Mouse (Mus musculus) embryonic facial prominence, embryonic 11.5 days (tissue): Measurements from ENCODE around the gene Ash1l. TPM values are rescaled to one million over a fixed set of nuclear protein-coding genes. Genes with fewer than 3 reads are reported as not detected.
"Not testable (repeated sequence)": the region's sequence is repeated elsewhere in the genome, so short reads cannot be mapped to it uniquely, and the experiment has no call there.

Experiments used
- ATAC-seq: fragments of 200-750 bp; cut with Nextera tagmentation; replicated peaks from 2 replicates; pipeline ENCODE4 v1.8.0; 2017; ENCODE audit warnings: low read depth; ENCODE audit not compliant: insufficient number of reproducible peaks, low FRiP score, low TSS enrichment
- DNase-seq: peaks from one replicate; pipeline ENCODE4 v3.0.0-alpha.2; 2015; ENCODE audit warnings: low spot score
- H3K27ac ChIP-seq: fragments of 300-500 bp; sonication (generic); replicated peaks from 2 replicates; pipeline ENCODE4 v1.5.1; 2014; ENCODE audit warnings: mild to moderate bottlenecking, low read depth, low read length, control low read depth
- H3K27me3 ChIP-seq: fragments of 300-500 bp; sonication (generic); 2 replicates; pipeline ENCODE4 v1.6.1; 2014; ENCODE audit warnings: mild to moderate bottlenecking, low read length, moderate library complexity, mixed read lengths; ENCODE audit not compliant: control insufficient read depth, insufficient read depth
- H3K36me3 ChIP-seq: fragments of 300-500 bp; sonication (generic); replicated peaks from 2 replicates; pipeline ENCODE4 v1.6.1; 2014; ENCODE audit warnings: low read depth, mild to moderate bottlenecking, low read length, moderate library complexity, mixed read lengths; ENCODE audit not compliant: control insufficient read depth, insufficient read depth
- H3K4me1 ChIP-seq: fragments of 300-500 bp; sonication (generic); 2 replicates; pipeline ENCODE4 v1.6.1; 2014; ENCODE audit warnings: low read length, mixed read lengths; ENCODE audit not compliant: control insufficient read depth, insufficient read depth
- H3K4me2 ChIP-seq: fragments of 300-500 bp; sonication (generic); 2 replicates; pipeline ENCODE4 v1.6.1; 2014; ENCODE audit warnings: low read depth, mild to moderate bottlenecking, control low read depth, low read length, moderate library complexity
- H3K4me3 ChIP-seq: fragments of 300-500 bp; sonication (generic); 2 replicates; pipeline ENCODE4 v1.5.1; 2014; ENCODE audit warnings: low read depth, low read length, control low read depth
- H3K9ac ChIP-seq: fragments of 300-500 bp; sonication (generic); replicated peaks from 2 replicates; pipeline ENCODE4 v1.6.1; 2014; ENCODE audit warnings: mild to moderate bottlenecking, control low read depth, low read length
- H3K9me3 ChIP-seq: fragments of 300-500 bp; sonication (generic); replicated peaks from 2 replicates; pipeline ENCODE4 v1.6.1; 2016; ENCODE audit warnings: mild to moderate bottlenecking, low read length, inconsistent platforms, mixed read lengths; ENCODE audit not compliant: control insufficient read depth
- WGBS: fragments of 180-500 bp; shearing (Covaris S2); extraction: QIAGEN DNeasy Blood & Tissue Kit; methylation state at CpG from one replicate; pipeline ENCODE4 v1.1.7; 2014; 5-methylcytosine and 5-hydroxymethylcytosine counted together
- polyA plus RNA-seq: library from polyadenylated mRNA; unstranded; fragments of >200 nt; fragmentation: Nextera tagmentation; extraction: Ambion mirVana; gene quantifications from 2 replicates; pipeline ENCODE4 v1.2.1, GENCODE M21; 2014

Gene Ash1l
- polyA plus RNA-seq, 1 experiment from 2014 or later = 14.1 TPM

- H3K4me1 ChIP-seq = no peaks in the 10 kb centered on the region
- no peaks in the 10 kb centered on the region for H3K27me3 ChIP-seq
- H3K9ac ChIP-seq = no peak overlapping the region
- ATAC-seq (no peak), DNase-seq (no peak)
- no peak overlapping the region for H3K27ac ChIP-seq
- WGBS = 92% methylated on average over 10 of the region's 10 CpGs
- no peaks in the 10 kb centered on the region for H3K36me3 ChIP-seq
- no peak overlapping the region for H3K4me3 ChIP-seq
- H3K4me2 ChIP-seq = no peak overlapping the region
- no peaks in the 10 kb centered on the region for H3K9me3 ChIP-seq
Observed at GRCm38 (mm10) chr3:88942316-88942880, 8.0 kb upstream of the Ash1l start.

- H3K36me3 ChIP-seq = no peaks in the 10 kb centered on the region
- no peak overlapping the region for H3K27ac ChIP-seq
- no peaks in the 10 kb centered on the region for H3K4me1 ChIP-seq
- ATAC-seq (no peak), DNase-seq (no peak)
- no peaks in the 10 kb centered on the region for H3K27me3 ChIP-seq
- H3K4me3 ChIP-seq = no peak overlapping the region
- no peaks in the 10 kb centered on the region for H3K9me3 ChIP-seq
- WGBS = 97% methylated on average over 4 of the region's 4 CpGs
- no peak overlapping the region for H3K4me2 ChIP-seq
- H3K9ac ChIP-seq = no peak overlapping the region
Observed at GRCm38 (mm10) chr3:88944109-88944508, 6.3 kb upstream of the Ash1l start.

- Histone ChIP-seq H3K27me3 (no peaks in the 10 kb centered on the region), H3K4me3 (peak overlapping the region; percentile 88), H3K27ac (peak overlapping the region; percentile 99), H3K4me1 (no peaks in the 10 kb centered on the region), H3K4me2 (peak overlapping the region; percentile 34), H3K9ac (peak overlapping the region; percentile 95), H3K9me3 (no peaks in the 10 kb centered on the region), H3K36me3 (no peaks in the 10 kb centered on the region)
- DNase-seq (peak; percentile 94), ATAC-seq (peak; percentile 92)
- 0% methylated on average over 52 of the region's 92 CpGs for WGBS
Observed at GRCm38 (mm10) chr3:88949786-88950575, 441 bp upstream of the Ash1l start.

GRCm38 (mm10) chr3:88951327-88951800 lies 942 bp downstream of the Ash1l start:
- H3K27ac ChIP-seq = peak overlapping the region; percentile 99
- ATAC-seq (no peak), DNase-seq (no peak)
- WGBS = 3% methylated on average over 5 of the region's 5 CpGs
- peak overlapping the region; percentile 59 for H3K4me2 ChIP-seq
- H3K36me3 ChIP-seq = no peaks in the 10 kb centered on the region
- H3K9ac ChIP-seq = peak overlapping the region; percentile 95
- no peaks in the 10 kb centered on the region for H3K9me3 ChIP-seq
- H3K4me1 ChIP-seq = no peaks in the 10 kb centered on the region
- peak overlapping the region; percentile 88 for H3K4me3 ChIP-seq
- no peaks in the 10 kb centered on the region for H3K27me3 ChIP-seq

- DNase-seq (no peak), ATAC-seq (no peak)
- H3K4me2 ChIP-seq = no peak overlapping the region
- H3K27ac ChIP-seq = no peak overlapping the region
- no peaks in the 10 kb centered on the region for H3K4me1 ChIP-seq
- 86% methylated on average over 4 of the region's 4 CpGs for WGBS
- H3K27me3 ChIP-seq = no peaks in the 10 kb centered on the region
- no peaks in the 10 kb centered on the region for H3K36me3 ChIP-seq
- no peak overlapping the region for H3K9ac ChIP-seq
- H3K4me3 ChIP-seq = no peak overlapping the region
- H3K9me3 ChIP-seq = no peaks in the 10 kb centered on the region
Observed at GRCm38 (mm10) chr3:88953246-88953645, 2.8 kb downstream of the Ash1l start.

GRCm38 (mm10) chr3:88953736-88954135 lies 3.3 kb downstream of the Ash1l start:
- H3K27me3 ChIP-seq = no peaks in the 10 kb centered on the region

GRCm38 (mm10) chr3:88963211-88963610 lies 12.8 kb downstream of the Ash1l start:
- H3K4me1 ChIP-seq, H3K9me3 ChIP-seq, H3K4me2 ChIP-seq, H3K9ac ChIP-seq, H3K36me3 ChIP-seq, ATAC-seq, H3K4me3 ChIP-seq, DNase-seq, H3K27me3 ChIP-seq, H3K27ac ChIP-seq: not testable (repeated sequence)

More at GRCm38 (mm10) chr3:88953736-88954135, 3.3 kb downstream of the Ash1l start:
- Histone ChIP-seq H3K9me3 (no peaks in the 10 kb centered on the region), H3K4me2 (no peak overlapping the region), H3K4me1 (no peaks in the 10 kb centered on the region), H3K36me3 (no peaks in the 10 kb centered on the region), H3K4me3 (no peak overlapping the region), H3K27ac (no peak overlapping the region), H3K9ac (no peak overlapping the region)
- ATAC-seq (no peak), DNase-seq (no peak)

GRCm38 (mm10) chr3:88975012-88975411 lies 24.6 kb downstream of the Ash1l start:
- Histone ChIP-seq H3K9me3 (no peaks in the 10 kb centered on the region), H3K4me2 (no peak overlapping the region), H3K4me3 (no peak overlapping the region), H3K36me3 (no peaks in the 10 kb centered on the region; the same call in 1 of the 2 replicates), H3K4me1 (no peaks in the 10 kb centered on the region), H3K27ac (no peak overlapping the region), H3K9ac (no peak overlapping the region), H3K27me3 (no peaks in the 10 kb centered on the region)
- no peak for DNase-seq
- WGBS = 94% methylated on average over 2 of the region's 2 CpGs
- ATAC-seq = no peak
